Mouse (Mus musculus): Measurements from ENCODE around the gene Gbe1. TPM values are rescaled to one million over a fixed set of nuclear protein-coding genes. Genes with fewer than 3 reads are reported as not detected.

The Gbe1 gene
- polyA plus RNA-seq, 1 experiment = 4.3 TPM

GRCm38 (mm10) chr16:70550835-70551234 is 237.1 kb downstream of the Gbe1 start:
- H3K9ac ChIP-seq (ENCODE audit: low read depth, poor library complexity, severe bottlenecking) = no peak overlapping the region
- peaks cover 8% of the 10 kb centered on the region for H3K9me3 ChIP-seq (replicated peaks; ENCODE audit: control insufficient read depth, insufficient read depth, low read length, poor library complexity, severe bottlenecking)
- no peak for TF ChIP-seq POLR2A (IDR thresholded peaks at IDR 0.05; ENCODE audit: insufficient read depth, low read length)
- no peak for TF ChIP-seq CTCF (IDR thresholded peaks at IDR 0.05; ENCODE audit: low read depth, low read length)
- TF ChIP-seq EP300 (IDR thresholded peaks at IDR 0.05; ENCODE audit: insufficient read depth, low read depth, low read length) = no peak
- H3K27ac ChIP-seq (ENCODE audit: insufficient read depth, low read length) = no peak overlapping the region
- H3K4me3 ChIP-seq (ENCODE audit: low read depth, low read length) = no peak overlapping the region
- no peaks in the 10 kb centered on the region for H3K27me3 ChIP-seq (ENCODE audit: control insufficient read depth, insufficient read depth, low read length, poor library complexity, severe bottlenecking)
- H3K4me1 ChIP-seq (ENCODE audit: control insufficient read depth, insufficient read depth, low read length) = no peaks in the 10 kb centered on the region
- no peaks in the 10 kb centered on the region for H3K36me3 ChIP-seq (ENCODE audit: control insufficient read depth, insufficient read depth, low read length, poor library complexity, severe bottlenecking)

- no peak for TF ChIP-seq CTCF (IDR thresholded peaks at IDR 0.05; ENCODE audit: low read depth, low read length)
- TF ChIP-seq POLR2A (IDR thresholded peaks at IDR 0.05; ENCODE audit: insufficient read depth, low read length) = no peak
- no peak for TF ChIP-seq EP300 (IDR thresholded peaks at IDR 0.05; ENCODE audit: insufficient read depth, low read depth, low read length)
- Histone ChIP-seq H3K9ac (ENCODE audit: low read depth, poor library complexity, severe bottlenecking) (no peak overlapping the region), H3K4me3 (ENCODE audit: low read depth, low read length) (no peak overlapping the region), H3K27ac (ENCODE audit: insufficient read depth, low read length) (no peak overlapping the region), H3K27me3 (ENCODE audit: control insufficient read depth, insufficient read depth, low read length, poor library complexity, severe bottlenecking) (no peaks in the 10 kb centered on the region), H3K36me3 (ENCODE audit: control insufficient read depth, insufficient read depth, low read length, poor library complexity, severe bottlenecking) (no peaks in the 10 kb centered on the region), H3K9me3 (replicated peaks; ENCODE audit: control insufficient read depth, insufficient read depth, low read length, poor library complexity, severe bottlenecking) (peaks cover 2% of the 10 kb centered on the region; the same call in 1 of the 2 replicates), H3K4me1 (ENCODE audit: control insufficient read depth, insufficient read depth, low read length) (no peaks in the 10 kb centered on the region)
Observed at GRCm38 (mm10) chr16:70561635-70562348, 248.0 kb downstream of the Gbe1 start.

DNA sequence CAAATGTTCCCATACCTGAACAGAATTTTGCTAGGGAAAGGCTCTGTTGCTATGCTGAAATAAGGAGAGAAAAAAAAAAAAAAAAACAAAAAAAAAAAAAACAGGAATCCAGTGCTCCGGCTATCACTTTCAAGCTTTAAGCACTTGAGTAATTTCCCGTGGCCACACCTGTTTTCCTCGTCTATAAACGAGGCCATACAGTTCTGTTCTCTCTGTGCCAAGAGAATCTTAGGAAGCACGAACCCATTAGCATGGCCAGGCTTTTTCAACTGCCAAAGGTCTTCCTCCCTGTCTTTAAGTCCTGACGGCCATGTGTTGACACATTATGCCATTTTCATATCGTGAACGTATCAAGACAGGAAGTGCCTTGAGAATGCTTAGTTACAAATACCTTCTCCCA is 248.8 kb downstream of the Gbe1 start:
- Histone ChIP-seq H3K9ac (ENCODE audit: low read depth, poor library complexity, severe bottlenecking) (no peak overlapping the region), H3K27me3 (ENCODE audit: control insufficient read depth, insufficient read depth, low read length, poor library complexity, severe bottlenecking) (no peaks in the 10 kb centered on the region), H3K27ac (ENCODE audit: insufficient read depth, low read length) (no peak overlapping the region), H3K9me3 (replicated peaks; ENCODE audit: control insufficient read depth, insufficient read depth, low read length, poor library complexity, severe bottlenecking) (peaks cover 2% of the 10 kb centered on the region; the same call in 1 of the 2 replicates), H3K4me3 (ENCODE audit: low read depth, low read length) (no peak overlapping the region), H3K4me1 (ENCODE audit: control insufficient read depth, insufficient read depth, low read length) (no peaks in the 10 kb centered on the region), H3K36me3 (ENCODE audit: control insufficient read depth, insufficient read depth, low read length, poor library complexity, severe bottlenecking) (no peaks in the 10 kb centered on the region)
- TF ChIP-seq POLR2A (IDR thresholded peaks at IDR 0.05; ENCODE audit: insufficient read depth, low read length) (no peak), EP300 (IDR thresholded peaks at IDR 0.05; ENCODE audit: insufficient read depth, low read depth, low read length) (no peak), CTCF (IDR thresholded peaks at IDR 0.05; ENCODE audit: low read depth, low read length) (no peak)

- H3K27ac ChIP-seq (ENCODE audit: insufficient read depth, low read length) = no peak overlapping the region
Observed at GRCm38 (mm10) chr16:70563456-70563855, 249.7 kb downstream of the Gbe1 start.

DNA sequence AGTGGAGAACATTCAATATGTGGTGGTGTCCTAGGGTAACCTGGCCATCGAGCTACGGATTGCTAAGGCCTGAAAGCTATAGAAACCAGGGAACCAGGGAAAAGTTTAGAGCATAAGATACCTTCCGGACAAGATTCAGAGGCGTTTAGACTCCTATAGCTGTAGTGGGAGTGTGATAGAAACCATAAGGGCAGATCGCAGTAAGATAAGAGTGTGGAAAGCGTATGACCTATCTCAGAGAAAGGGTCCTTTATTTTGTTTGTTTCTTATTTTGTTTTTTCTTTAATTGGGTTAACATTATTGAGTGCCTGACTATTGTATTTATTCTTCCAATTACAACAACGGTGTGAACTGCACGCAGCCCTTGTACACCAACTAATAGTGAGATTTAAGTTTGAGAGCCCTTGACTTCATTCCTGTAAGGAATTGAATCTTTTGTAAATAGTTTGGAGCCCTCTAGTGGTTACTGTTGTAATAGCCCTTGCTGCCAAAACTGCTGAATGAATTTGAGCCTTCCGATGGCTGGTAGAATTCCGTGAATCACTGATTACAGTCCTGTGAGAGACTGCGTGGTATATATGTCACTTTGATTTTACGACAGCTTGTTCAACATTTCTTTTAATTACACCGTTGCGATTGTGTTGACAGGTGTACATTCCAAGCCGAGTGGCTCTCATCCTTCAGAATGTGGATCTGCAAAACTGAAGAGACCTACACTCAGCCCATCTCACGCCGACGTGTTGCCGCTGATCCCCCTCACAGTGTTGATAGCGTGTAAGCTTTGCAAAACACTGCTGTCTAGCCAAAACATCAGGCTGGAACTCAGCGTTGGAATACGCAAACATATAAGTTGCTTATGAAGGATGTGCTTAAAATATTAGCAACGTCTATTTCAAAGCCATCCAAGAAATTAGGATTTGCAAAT is 254.9 kb downstream of the Gbe1 start:
- H3K36me3 ChIP-seq (ENCODE audit: control insufficient read depth, insufficient read depth, low read length, poor library complexity, severe bottlenecking) = no peaks in the 10 kb centered on the region
- no peaks in the 10 kb centered on the region for H3K9me3 ChIP-seq (replicated peaks; ENCODE audit: control insufficient read depth, insufficient read depth, low read length, poor library complexity, severe bottlenecking)
- H3K4me1 ChIP-seq (ENCODE audit: control insufficient read depth, insufficient read depth, low read length) = no peaks in the 10 kb centered on the region
- no peaks in the 10 kb centered on the region for H3K27me3 ChIP-seq (ENCODE audit: control insufficient read depth, insufficient read depth, low read length, poor library complexity, severe bottlenecking)
- no peak overlapping the region for H3K4me3 ChIP-seq (ENCODE audit: low read depth, low read length)
- H3K9ac ChIP-seq (ENCODE audit: low read depth, poor library complexity, severe bottlenecking) = no peak overlapping the region
- H3K27ac ChIP-seq (ENCODE audit: insufficient read depth, low read length) = no peak overlapping the region
- TF ChIP-seq EP300 (IDR thresholded peaks at IDR 0.05; ENCODE audit: insufficient read depth, low read depth, low read length) (no peak), POLR2A (IDR thresholded peaks at IDR 0.05; ENCODE audit: insufficient read depth, low read length) (no peak), CTCF (IDR thresholded peaks at IDR 0.05; ENCODE audit: low read depth, low read length) (no peak)

More at GRCm38 (mm10) chr16:70563456-70563855, 249.7 kb downstream of the Gbe1 start:
- H3K4me3 ChIP-seq (ENCODE audit: low read depth, low read length) = no peak overlapping the region
- TF ChIP-seq POLR2A (IDR thresholded peaks at IDR 0.05; ENCODE audit: insufficient read depth, low read length) = no peak
- no peak for TF ChIP-seq CTCF (IDR thresholded peaks at IDR 0.05; ENCODE audit: low read depth, low read length)
- no peak for TF ChIP-seq EP300 (IDR thresholded peaks at IDR 0.05; ENCODE audit: insufficient read depth, low read depth, low read length)
- H3K4me1 ChIP-seq (ENCODE audit: control insufficient read depth, insufficient read depth, low read length) = no peaks in the 10 kb centered on the region
- H3K9me3 ChIP-seq (replicated peaks; ENCODE audit: control insufficient read depth, insufficient read depth, low read length, poor library complexity, severe bottlenecking) = peaks cover 2% of the 10 kb centered on the region; the same call in 1 of the 2 replicates
- H3K9ac ChIP-seq (ENCODE audit: low read depth, poor library complexity, severe bottlenecking) = no peak overlapping the region
- H3K36me3 ChIP-seq (ENCODE audit: control insufficient read depth, insufficient read depth, low read length, poor library complexity, severe bottlenecking) = no peaks in the 10 kb centered on the region
- no peaks in the 10 kb centered on the region for H3K27me3 ChIP-seq (ENCODE audit: control insufficient read depth, insufficient read depth, low read length, poor library complexity, severe bottlenecking)

Measured in ES-Bruce4 (cell line).